Mouse (Mus musculus): ENCODE data around the gene Igflr1.
A peak's percentile ranks its signal among the peaks of the same experiment; 100 is the strongest.

Igflr1 gene

DNA sequence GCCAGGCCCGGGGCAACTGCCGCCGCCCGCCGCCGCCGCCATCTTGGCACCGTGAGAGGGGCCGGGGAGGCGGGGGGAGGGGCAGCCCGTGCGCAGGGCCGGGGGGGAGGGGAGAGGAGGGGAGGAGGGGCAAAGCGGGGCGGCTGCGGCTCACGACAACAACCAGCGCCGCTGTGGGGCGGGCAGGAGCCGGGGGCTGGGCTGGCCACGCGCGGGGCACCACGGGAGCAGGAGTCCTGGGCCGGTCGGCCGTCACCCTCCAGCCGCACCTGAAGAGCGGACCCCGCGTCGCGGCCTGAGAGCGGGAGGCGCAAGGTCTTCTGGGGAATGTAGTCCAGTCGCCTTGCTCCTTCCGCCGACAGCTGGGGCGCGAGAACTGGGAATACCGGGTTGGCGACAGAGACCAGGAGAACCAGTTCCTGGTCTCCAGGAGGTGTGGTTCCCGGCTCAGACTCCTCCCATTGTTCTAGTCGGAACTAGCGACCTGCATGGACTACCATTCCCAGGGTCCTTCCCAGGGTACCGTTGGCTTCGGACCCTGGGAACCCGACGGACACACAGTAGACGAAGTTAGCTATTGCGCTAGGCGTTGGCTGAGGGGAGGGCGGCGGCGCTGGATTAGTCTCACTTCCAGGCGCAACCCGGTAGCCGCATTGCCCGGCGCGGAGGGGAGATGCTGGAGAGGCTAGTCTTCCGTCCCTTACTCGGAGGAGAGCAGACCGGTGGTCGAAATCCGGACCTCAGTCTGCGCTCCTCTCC, 23.6 kb downstream of the Igflr1 start, which contains the start of gene Kmt2b:
TSS of gene Kmt2b (minus strand) at position 51 of the 759 bp plus-strand sequence.
- peak; percentile 99 for DNase-seq

DNA sequence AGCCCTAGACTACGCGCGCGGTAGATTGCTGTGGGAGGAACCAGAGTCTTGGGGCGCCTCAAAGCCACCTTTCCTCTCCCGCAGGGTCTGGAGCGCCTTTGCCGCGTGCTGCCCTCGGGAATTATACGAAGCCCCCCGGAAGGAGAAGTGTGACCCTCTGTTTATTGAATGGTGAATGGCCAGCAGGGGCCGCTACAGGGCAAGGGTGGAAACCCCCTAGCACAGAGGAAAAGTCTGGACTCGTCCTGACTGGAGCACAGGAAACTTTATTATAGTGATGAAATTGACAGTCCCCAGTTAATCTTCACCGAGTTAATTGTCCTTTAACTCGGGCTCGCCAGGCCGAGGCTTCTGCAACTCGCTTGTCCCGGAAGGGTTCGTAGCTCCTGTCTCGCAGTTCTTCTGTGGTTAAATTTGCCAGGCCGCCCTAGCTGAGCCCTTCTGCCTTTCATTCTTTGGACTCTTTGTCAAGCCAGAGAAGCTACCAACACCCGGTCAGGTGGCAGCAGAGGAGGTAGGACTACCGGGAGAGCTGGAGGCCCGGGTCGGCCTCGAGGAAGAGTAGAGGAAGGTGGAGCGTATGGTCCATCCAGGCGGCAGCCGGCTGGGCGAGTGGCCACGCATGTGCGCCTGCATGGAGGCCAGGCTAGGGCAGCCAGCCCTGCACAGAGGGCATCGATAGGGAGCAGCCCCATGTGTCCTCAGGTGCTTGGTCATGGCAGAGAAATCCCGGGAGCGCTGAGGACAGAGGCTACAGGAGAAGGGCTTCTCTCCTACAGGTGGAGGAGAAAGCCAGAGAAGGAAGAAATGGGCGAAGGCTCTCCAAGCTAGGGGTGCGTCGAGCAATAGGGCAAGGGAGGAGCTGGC, 24.4 kb downstream of the Igflr1 start:
- peak; percentile 86 to 87 for DNase-seq

DNA sequence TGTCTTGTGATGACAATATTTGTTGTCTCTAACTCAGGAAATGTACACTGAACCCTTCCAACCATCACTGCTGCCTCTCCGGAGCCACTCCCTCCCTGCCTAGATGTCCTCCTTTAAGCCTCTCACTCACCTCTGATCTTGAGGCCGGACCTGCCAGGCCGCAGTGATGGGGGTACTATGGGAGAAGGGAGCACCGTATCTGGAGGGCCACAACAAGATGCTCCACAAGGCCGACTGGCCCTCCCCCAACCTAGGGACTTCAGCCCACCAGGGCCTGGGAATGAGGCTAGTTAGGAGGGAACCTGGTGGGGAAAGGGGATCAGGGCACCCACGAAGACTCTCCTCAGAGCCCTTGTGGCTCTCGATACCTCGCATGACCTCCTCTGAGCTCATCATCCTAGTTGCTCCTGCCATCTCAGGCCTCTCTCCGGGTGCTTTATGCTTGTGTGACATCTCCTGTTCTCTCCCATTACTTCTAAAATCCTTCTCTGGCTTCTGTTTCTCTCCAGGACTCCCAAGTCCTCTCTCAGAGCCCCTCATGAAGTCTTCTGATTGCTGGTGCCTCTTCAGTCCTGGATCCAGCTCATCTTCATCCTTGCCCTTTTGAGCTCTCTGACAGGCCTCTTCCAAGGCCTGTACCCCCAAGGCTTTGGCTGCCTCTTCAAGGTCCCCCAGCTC, 25.8 kb downstream of the Igflr1 start:
- DNase-seq: no peak

DNA sequence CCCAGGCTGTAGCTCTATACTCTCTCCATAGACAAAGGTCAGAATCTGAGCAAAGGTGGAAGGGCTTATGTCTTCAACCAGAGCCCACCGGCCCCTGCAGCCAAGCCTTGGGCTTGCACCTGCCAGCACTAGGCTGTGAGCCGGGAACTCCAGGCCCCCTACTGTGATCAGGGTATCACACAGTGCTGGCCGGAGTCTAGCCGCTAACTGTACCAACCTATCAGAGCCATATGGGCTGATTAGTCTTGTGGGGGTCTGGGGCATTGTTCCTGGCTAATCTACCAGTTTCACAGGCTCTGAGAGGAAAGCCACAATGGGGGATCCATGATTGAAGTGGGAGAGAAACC, 26.4 kb downstream of the Igflr1 start:
- DNase-seq: no peak

DNA sequence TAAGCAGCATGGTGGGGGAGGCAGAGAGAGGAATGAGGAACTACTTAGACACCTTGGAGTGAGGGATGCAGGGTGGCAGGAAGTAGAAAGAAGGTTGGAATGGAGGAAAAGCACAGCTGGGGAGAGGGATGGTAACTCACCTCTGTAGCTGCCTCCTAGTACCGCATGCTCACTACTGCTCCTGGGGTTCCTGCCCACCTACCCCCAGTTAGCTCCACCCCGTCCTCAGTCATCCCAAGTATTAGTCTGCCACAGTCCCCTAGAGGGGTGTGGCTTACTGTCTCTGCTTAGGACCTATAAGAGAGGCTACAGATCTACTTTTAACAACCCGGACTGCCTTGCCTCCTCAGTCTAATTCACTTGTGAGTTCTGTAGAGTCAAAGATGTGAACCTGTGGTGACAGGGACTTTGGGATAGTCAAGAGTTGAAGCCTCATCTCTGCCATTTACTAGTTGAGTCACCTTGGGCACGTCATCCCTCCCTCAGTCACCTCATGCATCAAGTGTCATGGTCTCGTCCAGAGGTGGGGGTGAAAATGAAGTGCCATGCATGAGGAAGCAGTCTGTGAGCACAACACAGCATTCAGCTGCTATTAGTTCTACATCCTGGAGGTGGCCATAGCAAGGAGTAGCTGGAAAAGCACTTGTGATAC, 27.7 kb downstream of the Igflr1 start:
- DNase-seq: no peak

DNA sequence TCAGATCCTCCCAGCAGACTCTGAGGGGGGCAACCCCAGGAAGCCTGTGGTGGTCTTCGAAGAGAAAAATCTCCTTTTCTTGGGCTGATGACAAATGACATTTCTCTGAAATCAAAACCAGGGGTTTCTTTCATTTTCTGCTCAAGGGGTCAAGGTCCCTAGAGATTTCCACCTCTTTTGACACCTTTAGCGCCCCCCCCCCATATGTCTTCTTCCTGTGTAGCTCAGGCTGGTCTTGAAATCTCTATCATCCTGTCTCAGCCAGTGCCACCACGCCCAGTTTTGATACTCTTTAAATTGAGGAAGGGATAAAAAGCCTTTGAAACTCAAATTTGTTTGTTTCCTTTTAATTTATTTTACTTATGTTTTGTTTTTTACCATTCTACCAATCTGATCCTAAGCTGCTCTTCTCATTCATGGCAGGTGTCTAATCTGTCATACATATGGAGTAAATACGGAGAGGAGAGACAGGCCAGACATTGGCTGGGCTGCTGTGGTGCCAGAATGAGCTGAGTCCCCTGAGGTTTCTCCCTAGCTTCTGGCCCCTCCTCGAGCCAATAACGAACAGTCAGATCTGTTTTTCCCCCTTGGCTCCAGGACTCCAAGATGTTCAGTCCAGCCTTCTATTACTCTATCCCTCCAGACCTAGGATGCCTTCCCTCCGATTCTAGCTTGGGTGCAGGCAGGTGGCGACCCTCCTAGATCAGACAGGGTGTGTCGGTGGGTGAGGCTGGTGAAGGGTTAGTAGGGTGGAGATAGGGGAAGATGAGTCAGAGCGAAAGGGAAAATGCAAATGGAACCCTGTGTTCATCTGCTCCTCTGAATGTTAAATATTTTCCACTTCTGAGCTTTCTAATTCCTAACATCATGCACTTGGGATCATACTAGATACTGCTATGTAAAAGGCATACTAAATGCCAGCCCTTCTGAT, 28.6 kb downstream of the Igflr1 start:
- no peak for DNase-seq

DNA sequence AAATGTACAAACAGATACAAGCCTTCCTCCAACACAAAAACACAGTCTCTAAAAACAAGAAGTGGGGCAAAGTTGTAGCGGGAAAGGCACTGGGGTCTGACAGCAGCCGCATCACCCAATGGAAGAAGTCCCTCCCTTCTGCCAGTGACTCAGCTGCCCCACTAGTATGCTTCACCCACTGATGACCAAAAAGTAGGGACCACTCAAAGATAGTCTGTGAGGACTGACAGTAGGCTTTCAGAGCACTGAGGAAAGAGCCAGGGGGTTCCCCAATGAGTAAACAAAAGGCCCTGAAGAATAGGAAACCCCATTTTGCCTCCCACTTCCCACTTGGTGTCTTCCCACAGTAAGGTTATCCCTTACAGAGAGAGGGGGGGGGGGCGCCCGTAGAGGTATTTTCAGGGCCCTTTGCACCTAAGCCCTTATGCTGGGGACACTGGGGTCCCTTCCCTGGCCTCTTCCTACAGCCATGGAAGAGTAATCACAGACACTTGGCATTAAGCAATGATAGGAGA, 29.3 kb downstream of the Igflr1 start:
- DNase-seq: no peak

DNA sequence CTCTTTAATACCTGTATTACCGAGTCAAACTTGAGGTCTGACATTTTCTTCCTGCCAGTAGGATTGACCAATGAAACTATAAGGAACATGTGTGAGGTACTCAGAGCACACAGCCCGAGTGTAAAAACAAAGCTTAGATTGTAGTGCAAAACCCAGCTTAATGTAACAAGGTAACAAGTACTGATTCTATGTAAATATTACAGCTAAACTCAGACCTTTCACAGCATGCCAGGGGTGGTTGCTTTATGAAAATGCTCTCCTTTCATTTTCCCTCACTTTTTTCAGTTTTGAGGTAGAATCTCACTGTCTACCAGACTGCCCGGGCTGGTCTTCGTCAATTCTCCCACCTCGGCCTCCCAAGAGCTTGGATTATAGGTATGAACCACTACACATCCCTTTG, 30.9 kb downstream of the Igflr1 start:
- no peak for DNase-seq

DNA sequence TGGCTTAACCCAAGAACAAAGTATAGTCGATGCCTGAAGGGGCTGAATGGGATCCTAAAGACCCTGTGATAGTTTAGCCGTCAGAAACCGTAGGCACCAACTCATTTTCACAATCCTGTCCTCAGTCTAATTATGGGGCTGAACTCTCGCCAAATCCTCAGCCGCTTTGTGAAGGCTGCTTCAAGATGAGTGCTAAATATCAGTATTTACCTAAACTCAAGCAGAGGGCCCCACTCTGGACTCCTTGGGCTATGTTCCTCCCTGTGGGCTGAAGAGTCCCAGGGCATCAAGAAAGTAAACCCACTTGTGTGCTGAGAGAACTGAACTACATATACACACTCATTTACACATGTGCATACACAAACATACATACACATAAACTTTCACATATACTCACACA, 31.6 kb downstream of the Igflr1 start:
- DNase-seq: peak; percentile 54 to 61

DNA sequence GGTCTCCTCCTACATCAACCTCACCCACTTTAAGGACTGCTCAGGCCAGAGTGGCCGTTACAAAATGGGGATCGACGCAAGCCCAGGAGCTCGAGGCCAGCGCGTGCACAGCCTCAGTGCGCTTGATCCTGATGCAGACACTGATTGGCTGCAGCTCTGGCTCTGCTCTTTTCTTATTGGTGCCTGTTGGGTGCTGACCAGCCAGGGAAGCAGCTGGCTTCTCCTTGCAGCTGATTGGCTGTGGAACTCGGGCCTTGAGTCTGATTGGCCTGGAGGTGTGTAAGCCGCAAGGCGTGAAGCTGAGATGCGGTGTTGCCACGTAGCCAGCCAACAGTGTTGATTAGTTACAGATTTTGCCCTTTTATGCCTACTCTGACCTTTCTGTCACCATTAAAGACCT, 33.6 kb downstream of the Igflr1 start, which contains the start of gene Zbtb32:
TSS of gene Zbtb32 (minus strand) at position 124 of the 400 bp plus-strand sequence.
- DNase-seq: no peak

DNA sequence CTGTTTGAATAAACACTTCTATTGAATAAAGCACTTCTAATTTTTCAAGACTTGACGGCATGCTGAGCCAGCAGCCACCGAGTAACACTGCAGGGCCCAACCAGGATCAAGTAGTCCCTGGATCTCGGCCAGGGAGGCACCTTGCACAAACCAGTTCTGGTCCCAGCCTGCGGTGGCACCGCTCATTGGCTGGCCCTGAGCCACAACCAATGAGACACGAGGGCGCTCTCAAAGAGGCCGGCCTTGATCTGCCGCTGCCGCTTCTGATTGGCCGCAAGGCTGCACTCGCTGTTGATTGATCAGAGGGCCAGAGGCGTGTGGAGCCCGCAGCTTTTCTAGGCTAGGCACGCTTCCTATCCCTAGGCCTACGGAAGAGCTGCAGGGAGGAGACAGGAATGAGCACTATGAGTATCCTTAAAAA, 34.7 kb downstream of the Igflr1 start:
- peak; percentile 98 for DNase-seq

DNA sequence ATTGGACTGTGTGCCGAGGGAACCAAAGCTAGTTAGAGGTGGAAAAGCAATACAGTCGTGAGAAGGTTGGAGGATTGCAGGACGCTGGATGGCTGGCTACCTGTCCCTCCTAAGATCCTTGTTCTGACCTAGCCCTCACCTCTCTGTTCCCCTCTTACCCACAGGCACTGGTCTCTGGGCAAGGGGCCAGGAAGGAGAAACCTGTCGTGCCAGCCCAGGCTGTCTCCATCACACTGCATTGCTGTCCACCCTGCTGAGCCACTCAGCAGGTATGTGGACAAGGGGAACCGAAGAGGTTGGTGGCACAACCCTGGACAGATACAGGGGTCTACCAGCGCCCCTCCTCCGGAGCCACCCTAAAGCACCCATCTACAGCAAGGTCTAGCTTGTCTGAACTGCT, 35.4 kb downstream of the Igflr1 start:
- peak; percentile 88 to 93 for DNase-seq

DNA sequence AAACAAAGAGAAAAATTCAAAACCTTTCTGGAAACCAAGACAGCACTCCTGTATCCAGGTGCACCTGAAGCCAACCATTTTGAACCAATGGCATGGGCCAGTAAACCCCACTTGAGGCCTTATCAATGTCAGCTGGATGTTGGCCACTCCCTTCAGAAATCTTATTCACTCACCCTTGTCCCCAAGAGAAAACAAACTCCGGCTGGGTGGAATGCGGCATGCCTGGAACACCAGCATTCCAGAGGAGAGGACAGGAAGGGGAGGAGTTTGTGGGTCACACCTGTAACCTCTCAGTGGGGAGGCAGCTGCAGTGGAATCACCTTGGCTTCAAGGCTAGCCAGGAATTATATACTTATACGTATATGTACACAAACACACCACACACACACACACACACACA, 37.4 kb downstream of the Igflr1 start:
- peak; percentile 92 to 94 for DNase-seq

DNA sequence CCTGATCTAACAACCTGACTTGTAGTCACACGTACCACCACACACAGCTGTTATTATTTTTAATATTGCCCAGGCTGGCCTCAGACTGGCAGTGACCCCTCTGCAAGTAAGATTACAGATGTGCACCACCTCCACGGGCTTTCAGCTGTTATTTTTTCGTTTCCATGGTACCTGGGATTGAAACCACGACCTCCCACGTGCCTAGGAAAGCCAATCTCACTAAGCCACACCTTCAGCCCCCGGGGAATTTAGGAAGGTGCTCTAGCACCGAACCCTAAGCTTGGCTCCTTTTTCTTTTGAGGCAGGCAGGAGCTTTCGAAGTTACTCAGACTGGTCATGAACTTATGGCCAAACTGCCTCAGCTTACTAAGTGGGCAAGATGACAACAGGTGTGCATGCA, 39.2 kb downstream of the Igflr1 start:
- DNase-seq: no peak

DNA sequence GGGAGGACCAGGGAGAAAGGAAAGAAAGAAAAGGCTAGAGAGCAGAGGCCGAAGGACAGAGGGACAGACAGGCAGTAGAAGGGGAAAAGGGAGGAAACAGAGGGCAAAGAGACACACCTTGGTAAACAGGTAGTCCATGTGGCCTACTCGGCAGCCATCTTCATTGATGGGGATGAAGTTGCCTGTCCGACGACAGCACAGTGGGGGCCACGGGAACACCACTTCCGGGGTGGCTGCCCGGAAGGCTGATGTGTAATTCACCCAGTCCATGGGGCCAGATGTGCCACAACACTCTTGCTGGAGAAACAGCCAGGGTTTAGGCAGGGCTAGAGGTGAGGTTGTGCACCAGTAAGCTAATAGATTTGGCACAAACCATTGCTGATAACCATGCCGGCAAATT, 39.7 kb downstream of the Igflr1 start:
- no peak for DNase-seq

DNA sequence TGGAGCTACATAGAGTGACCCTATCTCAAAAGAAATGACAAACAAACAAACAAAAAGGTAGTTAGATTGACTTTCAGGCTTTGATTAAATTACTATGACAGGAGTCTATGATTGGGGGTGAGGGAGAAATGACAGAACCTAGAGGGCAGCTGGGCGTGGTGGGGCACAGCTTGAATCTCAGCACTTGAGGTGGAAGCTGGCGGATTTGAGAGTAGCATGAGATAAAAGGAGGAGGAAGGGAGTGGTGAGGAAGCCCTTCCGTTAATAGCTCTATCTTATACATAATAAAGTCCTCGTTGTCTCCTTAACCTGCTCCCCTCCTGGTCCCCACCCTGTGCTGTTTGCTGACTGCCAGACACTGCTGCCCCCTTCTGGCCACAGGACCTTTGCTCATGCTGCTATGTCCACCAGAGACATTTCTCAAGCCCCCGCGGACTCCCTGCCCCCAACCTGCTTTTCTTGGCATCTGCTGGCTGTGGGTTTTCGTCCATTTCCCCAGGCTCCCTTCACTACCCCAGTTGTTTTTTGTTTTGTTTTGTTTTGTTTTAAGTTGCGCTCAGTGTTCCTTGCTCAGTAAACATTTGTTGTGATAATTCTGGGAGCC, 42.6 kb downstream of the Igflr1 start:
- DNase-seq: peak; percentile 73 to 83

DNA sequence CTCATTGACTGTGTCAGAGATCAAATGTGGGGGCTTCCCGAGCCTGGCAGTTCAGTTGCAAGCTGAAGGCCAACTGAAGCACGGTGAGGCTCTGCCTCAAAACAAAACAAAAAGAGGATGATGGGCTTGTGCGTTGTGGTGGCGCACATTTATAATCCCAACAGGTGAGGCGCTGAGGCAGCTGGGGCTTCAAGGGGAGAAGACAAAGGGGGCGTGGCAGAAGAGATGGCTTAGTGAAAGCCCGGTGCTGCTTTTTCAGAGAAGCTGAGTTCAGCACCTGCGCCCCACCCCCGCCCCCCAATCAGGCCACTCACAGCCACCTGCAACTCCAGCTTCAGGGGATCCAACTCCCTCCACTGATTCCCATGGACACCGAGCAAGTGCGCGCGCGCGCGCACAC, 43.2 kb downstream of the Igflr1 start:
- DNase-seq: no peak

DNA sequence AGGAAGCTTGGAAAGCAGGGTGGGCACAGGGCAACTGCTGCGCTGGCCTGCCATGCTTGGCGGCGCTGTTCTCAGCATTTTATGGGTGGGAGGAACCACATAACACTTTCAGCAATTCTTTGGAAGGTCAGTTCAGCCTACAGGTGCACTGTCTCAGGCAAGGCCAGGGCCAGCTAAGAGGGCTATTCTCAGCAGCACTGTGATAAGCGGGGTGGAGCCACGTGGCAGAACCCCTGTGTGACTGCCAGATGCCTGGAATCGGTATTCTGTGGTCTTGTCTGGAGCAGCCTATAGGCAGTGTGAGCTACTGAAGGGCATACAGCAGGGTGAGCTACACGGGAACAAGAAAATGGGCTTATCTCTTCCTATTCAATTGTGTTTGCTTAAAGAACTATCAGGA, 44.8 kb downstream of the Igflr1 start:
- DNase-seq: no peak

DNA sequence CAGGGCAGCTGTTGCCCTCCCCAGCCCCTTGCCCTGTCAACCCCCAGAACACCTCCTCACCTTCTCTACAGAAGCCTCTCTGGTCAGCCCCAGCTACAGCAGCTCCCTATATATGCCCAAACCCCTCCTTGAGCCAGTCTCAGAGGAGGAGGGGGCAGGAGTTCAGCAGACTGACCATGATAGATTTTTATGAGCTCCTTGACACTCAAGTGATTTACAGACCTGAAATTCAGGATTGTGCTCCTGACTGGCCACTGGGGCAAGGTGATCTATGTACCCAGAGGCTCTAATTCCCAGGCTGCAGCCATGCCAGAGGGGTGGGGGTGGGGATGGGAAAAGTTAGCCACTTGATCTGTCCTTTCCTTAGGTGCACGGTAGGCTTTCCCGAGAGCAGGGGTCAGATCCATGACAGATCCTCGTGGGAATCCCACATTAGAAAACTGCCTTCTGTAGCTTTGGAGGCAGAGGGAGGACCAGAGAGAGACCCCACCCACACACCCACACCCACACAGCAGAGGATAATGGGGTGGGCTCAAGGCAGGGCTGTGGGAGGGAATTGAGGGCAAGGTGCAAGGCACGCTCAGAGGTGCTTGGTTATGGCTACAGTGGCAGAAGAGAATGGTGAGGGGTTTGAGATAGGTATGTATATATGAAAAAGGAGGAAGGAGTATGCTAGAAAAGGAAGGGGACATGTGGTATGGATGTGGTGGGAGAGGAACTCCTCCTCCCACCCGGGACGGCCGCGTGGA, 47.6 kb downstream of the Igflr1 start, which contains the start of gene Upk1a:
TSS of gene Upk1a (minus strand) at position 194 of the 749 bp plus-strand sequence.
- no peak for DNase-seq

DNA sequence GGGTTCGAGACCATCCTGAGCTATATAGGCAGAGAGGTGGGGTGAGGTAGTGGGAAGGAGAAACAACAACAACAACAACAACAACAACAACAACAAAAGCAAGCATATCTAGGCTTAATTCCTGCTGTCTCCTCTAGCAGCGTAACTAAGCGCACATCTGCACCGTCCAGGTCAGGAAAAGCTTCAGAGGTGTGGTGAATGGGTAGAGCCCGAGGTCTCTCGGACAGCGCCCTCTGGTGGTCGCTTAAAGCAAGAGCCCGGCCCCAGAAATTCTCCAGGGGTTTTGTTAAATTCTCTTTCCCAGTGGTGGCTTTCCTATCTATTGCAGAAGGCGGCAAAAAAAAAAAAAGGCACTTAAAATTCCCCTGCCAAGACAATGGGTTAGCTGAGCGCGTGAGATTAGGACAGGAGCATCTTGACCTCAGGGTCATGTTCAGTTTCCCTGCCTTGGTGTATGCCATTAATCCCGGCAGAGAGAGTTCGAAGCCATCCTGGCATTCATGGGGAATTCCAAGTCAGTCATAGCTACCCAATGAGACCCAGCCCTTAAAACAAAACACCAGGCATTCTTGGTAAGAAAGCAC, 48.4 kb downstream of the Igflr1 start:
- DNase-seq: peak; percentile 62 to 68
